Mouse (Mus musculus) small intestine, adult 2 months (tissue): ENCODE data around the gene 9230102O04Rik.

Experiments
- CTCF ChIP-seq: fragments of 200-500 bp; IDR thresholded peaks from 2 replicates; pipeline ENCODE4 v1.5.1; 2012; ENCODE audit warnings: low read depth, mild to moderate bottlenecking, control low read depth, inconsistent platforms, low read length, moderate library complexity, mixed read lengths; ENCODE audit not compliant: insufficient replicate concordance, insufficient read length; ENCODE audit errors: extremely low read depth
- POLR2A ChIP-seq: fragments of 200-500 bp; IDR thresholded peaks from 2 replicates; pipeline ENCODE4 v1.6.1; 2012; ENCODE audit warnings: low read depth, mild to moderate bottlenecking, control low read depth, inconsistent platforms, low read length, moderate library complexity

DNA sequence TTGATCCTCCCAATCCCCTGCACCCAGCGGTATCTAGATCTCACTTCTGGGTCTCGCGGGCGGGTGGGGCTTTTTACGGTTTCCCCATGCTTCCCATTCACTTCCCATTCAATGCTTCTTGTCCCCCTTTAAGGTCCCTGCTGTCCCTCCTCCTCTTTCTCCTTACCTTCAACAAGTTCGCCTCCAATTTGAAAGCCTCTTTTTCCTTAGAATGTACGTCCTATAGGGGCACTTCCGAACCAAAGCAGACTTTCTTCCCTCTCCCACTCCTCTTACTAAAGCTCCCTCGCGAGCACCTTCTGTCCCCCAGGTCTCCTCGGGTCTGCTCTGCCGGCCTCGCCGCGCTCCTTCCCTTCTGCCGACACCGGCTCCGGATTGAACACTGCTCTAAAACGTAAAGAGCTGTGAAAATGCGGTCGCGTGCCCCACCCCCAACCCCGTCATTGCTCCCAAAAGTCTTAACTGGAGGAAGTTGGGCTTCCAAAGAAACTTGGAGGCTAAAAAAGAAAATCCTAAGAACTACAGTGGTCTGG, 377 bp upstream of the 9230102O04Rik start, which contains the start of gene Gata3:
- TF ChIP-seq CTCF (no peak), POLR2A (no peak)
